Mouse (Mus musculus) forebrain, embryonic 14.5 days (tissue): ENCODE results near the gene Itpr2. TPM values are rescaled to one million over a fixed set of nuclear protein-coding genes. Genes with fewer than 3 reads are reported as not detected.

Source experiments
- ATAC-seq: fragments of 200-750 bp; cut with Nextera tagmentation; 2 replicates; pipeline ENCODE4 v1.8.0; 2017; ENCODE audit warnings: mild to moderate bottlenecking, moderate library complexity
- DNase-seq: peaks from one replicate; pipeline ENCODE4 v3.0.0-alpha.2; 2015; ENCODE audit warnings: low spot score
- H3K27ac ChIP-seq: fragments of 300-500 bp; sonication (generic); 2 replicates; pipeline ENCODE4 v1.5.1; 2014; ENCODE audit warnings: low read depth, mild to moderate bottlenecking, control low read depth, low read length, moderate library complexity
- H3K27me3 ChIP-seq: fragments of 300-500 bp; sonication (generic); replicated peaks from 2 replicates; pipeline ENCODE4 v1.6.1; 2014; ENCODE audit warnings: low read length, control low read depth, mixed read lengths; ENCODE audit not compliant: control insufficient read depth, insufficient read depth
- H3K36me3 ChIP-seq: fragments of 300-500 bp; sonication (generic); 2 replicates; pipeline ENCODE4 v1.6.1; 2014; ENCODE audit warnings: low read length, control low read depth; ENCODE audit not compliant: control insufficient read depth, insufficient read depth
- H3K4me1 ChIP-seq: fragments of 300-500 bp; sonication (generic); 2 replicates; pipeline ENCODE4 v1.6.1; 2014; ENCODE audit warnings: antibody characterized with exemption, low read length, control low read depth; ENCODE audit not compliant: control insufficient read depth, insufficient read depth
- H3K4me2 ChIP-seq: fragments of 300-500 bp; sonication (generic); 2 replicates; pipeline ENCODE4 v1.6.1; 2014; ENCODE audit warnings: mild to moderate bottlenecking, control low read depth, low read length
- H3K4me3 ChIP-seq: fragments of 300-500 bp; sonication (generic); 2 replicates; pipeline ENCODE4 v1.5.1; 2014; ENCODE audit warnings: low read depth, low read length, control low read depth
- H3K9ac ChIP-seq: fragments of 300-500 bp; sonication (generic); 2 replicates; pipeline ENCODE4 v1.6.1; 2014; ENCODE audit warnings: mild to moderate bottlenecking, low read length, control low read depth, moderate library complexity
- H3K9me3 ChIP-seq: fragments of 300-500 bp; sonication (generic); replicated peaks from 2 replicates; pipeline ENCODE4 v1.6.1; 2016; ENCODE audit warnings: low read length, control low read depth, mixed read lengths; ENCODE audit not compliant: control insufficient read depth
- WGBS: fragments of 180-500 bp; shearing (Covaris S2); extraction: QIAGEN DNeasy Blood & Tissue Kit; methylation state at CpG from one replicate; pipeline ENCODE4 v1.1.7; 2014; 5-methylcytosine and 5-hydroxymethylcytosine counted together
- polyA plus RNA-seq: library from polyadenylated mRNA; unstranded; fragments of >200 nt; fragmentation: Nextera tagmentation; extraction: Ambion mirVana; gene quantifications from 2 replicates; pipeline ENCODE4 v1.2.1, GENCODE M21; 2014

The Itpr2 gene
- polyA plus RNA-seq, 1 experiment from 2014 or later, result 2.4 TPM

DNA sequence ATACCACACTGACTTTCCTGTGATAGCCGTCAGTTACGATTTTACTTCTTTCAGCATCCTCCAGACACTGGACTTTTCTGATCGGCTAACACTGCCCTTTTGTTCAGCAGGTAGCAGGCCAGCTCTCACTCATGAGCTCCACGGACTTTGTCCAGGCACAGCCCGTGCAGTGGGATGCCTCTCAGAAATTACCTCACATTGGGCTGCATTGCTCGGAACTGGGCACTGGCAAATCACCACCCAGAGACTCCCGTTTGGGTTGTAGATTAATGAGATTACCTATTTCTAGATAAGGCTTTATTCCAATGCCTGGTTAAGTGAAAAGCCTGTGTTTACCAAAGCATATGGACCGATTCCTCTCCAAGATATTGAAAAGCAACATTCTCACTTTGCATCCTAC is 186.9 kb downstream of the Itpr2 start:
- no peak overlapping the region for H3K4me3 ChIP-seq
- no peak overlapping the region for H3K27ac ChIP-seq
- H3K4me2 ChIP-seq, result no peak overlapping the region
- H3K4me1 ChIP-seq, result no peaks in the 10 kb centered on the region
- no peak overlapping the region for H3K9ac ChIP-seq
- no peaks in the 10 kb centered on the region for H3K27me3 ChIP-seq
- no peak for DNase-seq
- H3K36me3 ChIP-seq, result no peaks in the 10 kb centered on the region
- no peaks in the 10 kb centered on the region for H3K9me3 ChIP-seq
- no peak for ATAC-seq
- 92% methylated on average over 8 of the region's 8 CpGs for WGBS

DNA sequence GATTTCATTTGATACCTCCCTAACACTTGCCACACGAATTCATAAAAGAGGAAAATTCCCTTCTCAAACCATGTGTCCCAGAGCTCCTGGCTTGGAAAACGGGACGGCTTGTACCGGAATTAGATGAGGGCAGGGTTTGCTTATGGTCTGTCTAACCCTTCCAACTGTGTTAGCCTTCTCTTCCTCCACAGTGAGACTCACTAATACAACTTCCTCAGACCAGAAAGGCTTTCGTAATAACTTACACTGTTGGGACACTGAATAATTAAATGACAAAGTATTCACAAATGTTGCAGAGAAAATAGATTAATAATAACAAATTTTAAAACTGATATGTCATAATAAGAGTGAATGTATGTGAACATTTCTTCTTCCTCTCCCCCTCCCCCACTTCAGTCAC is 187.7 kb downstream of the Itpr2 start:
- Histone ChIP-seq H3K4me2 (no peak overlapping the region), H3K36me3 (no peaks in the 10 kb centered on the region), H3K27ac (no peak overlapping the region), H3K4me1 (no peaks in the 10 kb centered on the region), H3K4me3 (no peak overlapping the region), H3K9me3 (no peaks in the 10 kb centered on the region), H3K9ac (no peak overlapping the region), H3K27me3 (no peaks in the 10 kb centered on the region)
- no peak for DNase-seq
- ATAC-seq, result no peak
- WGBS, result 88% methylated on average over 5 of the region's 5 CpGs

GRCm38 (mm10) chr6:146313396-146313795 is 188.6 kb downstream of the Itpr2 start:
- Histone ChIP-seq H3K27ac (no peak overlapping the region), H3K36me3 (no peaks in the 10 kb centered on the region), H3K4me1 (no peaks in the 10 kb centered on the region), H3K9ac (no peak overlapping the region), H3K27me3 (no peaks in the 10 kb centered on the region), H3K9me3 (no peaks in the 10 kb centered on the region), H3K4me2 (no peak overlapping the region), H3K4me3 (no peak overlapping the region)
- 98% methylated on average over 4 of the region's 4 CpGs for WGBS
- ATAC-seq, result no peak
- no peak for DNase-seq

GRCm38 (mm10) chr6:146310210-146310609 is 191.8 kb downstream of the Itpr2 start:
- H3K9me3 ChIP-seq, result no peaks in the 10 kb centered on the region
- H3K9ac ChIP-seq, result no peak overlapping the region
- no peak overlapping the region for H3K4me3 ChIP-seq
- DNase-seq, result no peak
- no peaks in the 10 kb centered on the region for H3K4me1 ChIP-seq
- H3K27me3 ChIP-seq, result no peaks in the 10 kb centered on the region
- no peaks in the 10 kb centered on the region for H3K36me3 ChIP-seq
- H3K4me2 ChIP-seq, result no peak overlapping the region
- no peak overlapping the region for H3K27ac ChIP-seq
- no peak for ATAC-seq
- WGBS, result 81% methylated on average over 2 of the region's 2 CpGs

DNA sequence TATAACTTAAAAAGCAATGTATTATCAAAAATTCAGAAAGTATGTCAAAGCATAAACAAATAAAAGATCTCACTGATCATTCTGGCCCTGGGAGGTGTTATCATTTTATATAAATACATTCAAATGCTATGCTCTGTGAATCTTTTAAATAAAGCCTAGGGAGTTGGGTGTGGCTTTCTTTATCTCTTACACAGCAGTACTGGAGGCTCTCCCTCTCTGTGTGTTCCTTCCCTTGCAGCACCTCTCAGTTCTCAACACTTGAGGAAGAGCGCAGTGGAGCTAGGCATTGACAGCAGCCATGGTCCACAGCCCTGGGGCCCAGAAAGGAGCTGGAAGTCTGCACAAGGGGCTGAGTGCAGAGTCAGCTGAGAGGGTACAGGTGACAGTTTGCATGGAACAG is 192.7 kb downstream of the Itpr2 start:
- DNase-seq, result no peak
- Histone ChIP-seq H3K9me3 (no peaks in the 10 kb centered on the region), H3K4me2 (no peak overlapping the region), H3K36me3 (no peaks in the 10 kb centered on the region), H3K4me3 (no peak overlapping the region), H3K4me1 (no peaks in the 10 kb centered on the region), H3K27ac (no peak overlapping the region), H3K9ac (no peak overlapping the region), H3K27me3 (no peaks in the 10 kb centered on the region)
- WGBS, result 92% methylated on average over 1 of the region's 1 CpGs
- ATAC-seq, result no peak

- WGBS, result 81% methylated on average over 3 of the region's 3 CpGs
- Histone ChIP-seq H3K4me2 (no peak overlapping the region), H3K27me3 (no peaks in the 10 kb centered on the region), H3K4me3 (no peak overlapping the region), H3K9me3 (no peaks in the 10 kb centered on the region), H3K9ac (no peak overlapping the region), H3K36me3 (no peaks in the 10 kb centered on the region), H3K27ac (no peak overlapping the region), H3K4me1 (no peaks in the 10 kb centered on the region)
- no peak for DNase-seq
- no peak for ATAC-seq
These were observed 196.0 kb downstream of the Itpr2 start for GRCm38 (mm10) chr6:146305995-146306394.

GRCm38 (mm10) chr6:146304088-146304487 is 197.9 kb downstream of the Itpr2 start:
- Histone ChIP-seq H3K9me3 (no peaks in the 10 kb centered on the region), H3K4me1 (no peaks in the 10 kb centered on the region), H3K27ac (no peak overlapping the region), H3K9ac (no peak overlapping the region), H3K27me3 (no peaks in the 10 kb centered on the region), H3K36me3 (no peaks in the 10 kb centered on the region), H3K4me2 (no peak overlapping the region), H3K4me3 (no peak overlapping the region)
- no peak for DNase-seq
- 85% methylated on average over 11 of the region's 11 CpGs for WGBS
- no peak for ATAC-seq

- H3K27me3 ChIP-seq, result no peaks in the 10 kb centered on the region
- H3K4me3 ChIP-seq, result no peak overlapping the region
- H3K27ac ChIP-seq, result no peak overlapping the region
- DNase-seq, result peak; percentile 17
- no peaks in the 10 kb centered on the region for H3K36me3 ChIP-seq
- no peak for ATAC-seq
- no peak overlapping the region for H3K4me2 ChIP-seq
- H3K9ac ChIP-seq, result no peak overlapping the region
- no peaks in the 10 kb centered on the region for H3K4me1 ChIP-seq
- H3K9me3 ChIP-seq, result no peaks in the 10 kb centered on the region
- 77% methylated on average over 2 of the region's 2 CpGs for WGBS
These were observed 198.7 kb downstream of the Itpr2 start for GRCm38 (mm10) chr6:146303336-146303735.

DNA sequence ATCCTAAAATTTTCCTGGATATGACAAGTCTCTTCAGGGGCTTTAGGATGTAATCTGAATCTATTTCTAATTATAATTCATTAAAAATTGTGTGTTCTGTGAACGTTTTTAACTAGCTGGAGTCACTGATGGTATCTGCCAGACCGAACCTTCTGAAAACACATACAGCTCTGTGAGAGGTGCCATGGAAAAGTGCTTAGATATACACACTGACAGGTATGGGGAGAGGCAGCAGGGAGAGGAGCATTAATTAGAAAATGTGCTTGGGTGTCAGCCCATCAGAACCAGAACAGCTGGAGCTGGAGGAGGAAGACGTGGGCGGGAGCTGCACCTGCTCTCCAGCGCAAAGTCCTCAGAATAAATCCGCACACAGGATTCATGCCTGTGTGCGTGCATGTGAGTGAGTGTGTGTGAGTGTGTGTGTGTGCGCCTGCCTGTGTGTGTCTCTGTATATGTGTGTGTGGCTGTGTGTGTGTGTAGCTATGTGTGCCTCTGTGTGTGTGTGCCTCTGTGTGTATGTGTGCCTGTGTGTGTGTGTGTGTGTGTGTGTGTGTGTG is 199.4 kb downstream of the Itpr2 start:
- Histone ChIP-seq H3K27ac (no peak overlapping the region), H3K36me3 (no peaks in the 10 kb centered on the region), H3K9ac (no peak overlapping the region), H3K9me3 (no peaks in the 10 kb centered on the region), H3K4me3 (no peak overlapping the region), H3K4me1 (no peaks in the 10 kb centered on the region), H3K4me2 (no peak overlapping the region), H3K27me3 (no peaks in the 10 kb centered on the region)
- ATAC-seq (no peak), DNase-seq (no peak)
- WGBS, result 84% methylated on average over 8 of the region's 8 CpGs
